Mouse (Mus musculus) MEL-GATA-1-ER (cell line): ENCODE results near the gene Icam5.

ENCODE experiments used
- DNase-seq: peaks from one replicate; pipeline ENCODE4 v3.0.0-alpha.2; 2012; ENCODE audit warnings: low read depth; ENCODE audit errors: extremely low read depth

The Icam5 gene

GRCm38 (mm10) chr9:21012368-21012767, 19.5 kb upstream of the Icam5 start:
- DNase-seq, result no peak

DNA sequence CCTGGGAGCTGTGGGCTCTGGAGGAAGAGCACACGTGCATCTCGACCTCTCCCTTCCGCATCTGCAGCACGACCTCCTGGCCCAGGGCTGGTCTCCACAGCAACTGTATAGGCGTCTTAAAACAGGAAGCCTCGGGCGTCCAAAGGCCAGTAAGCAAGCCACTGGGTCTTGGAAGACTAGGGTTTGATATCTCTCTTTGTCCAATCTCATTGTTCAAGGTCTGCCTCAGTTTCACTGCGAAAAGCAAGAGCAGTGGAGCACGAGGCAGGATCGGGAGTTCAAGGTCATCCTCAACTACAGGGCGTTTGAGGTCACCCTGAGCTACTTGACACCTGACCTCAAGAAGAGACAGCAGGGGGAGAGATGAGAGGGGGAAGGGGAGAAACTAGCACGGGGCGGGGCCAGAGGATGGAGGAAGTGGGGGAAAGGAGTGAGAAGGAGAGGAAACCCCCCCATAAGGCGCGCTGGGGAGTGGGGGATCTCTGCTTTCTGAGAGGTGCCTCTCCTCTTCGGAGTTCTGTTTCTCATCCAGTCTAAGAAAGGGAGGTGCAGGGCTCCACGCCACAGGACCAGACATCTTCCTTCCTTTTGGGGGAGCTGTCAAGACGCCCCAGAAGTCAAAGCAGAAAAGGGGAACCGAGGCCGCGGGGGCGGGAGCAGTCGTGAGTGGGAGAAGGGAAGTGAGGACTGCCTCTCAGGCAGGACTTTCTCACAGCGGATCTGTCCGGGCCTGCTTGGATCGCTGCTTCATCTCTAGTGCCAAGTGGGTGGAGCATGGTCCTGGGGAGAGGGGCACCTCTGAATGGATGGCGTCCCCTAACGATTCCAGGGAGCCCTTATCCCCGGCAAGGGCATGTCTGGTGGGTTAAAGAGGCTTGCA, 16.9 kb upstream of the Icam5 start:
- peak; percentile 90 for DNase-seq

- DNase-seq, result peak; percentile 62
Observed at GRCm38 (mm10) chr9:21015571-21016130, 16.2 kb upstream of the Icam5 start, which contains the start of gene Icam1. Icam1 (plus strand) TSS chr9:21015985.

GRCm38 (mm10) chr9:21016331-21017176, 15.3 kb upstream of the Icam5 start:
- DNase-seq, result no peak

GRCm38 (mm10) chr9:21017177-21017575, 14.7 kb upstream of the Icam5 start:
- DNase-seq, result no peak

DNA sequence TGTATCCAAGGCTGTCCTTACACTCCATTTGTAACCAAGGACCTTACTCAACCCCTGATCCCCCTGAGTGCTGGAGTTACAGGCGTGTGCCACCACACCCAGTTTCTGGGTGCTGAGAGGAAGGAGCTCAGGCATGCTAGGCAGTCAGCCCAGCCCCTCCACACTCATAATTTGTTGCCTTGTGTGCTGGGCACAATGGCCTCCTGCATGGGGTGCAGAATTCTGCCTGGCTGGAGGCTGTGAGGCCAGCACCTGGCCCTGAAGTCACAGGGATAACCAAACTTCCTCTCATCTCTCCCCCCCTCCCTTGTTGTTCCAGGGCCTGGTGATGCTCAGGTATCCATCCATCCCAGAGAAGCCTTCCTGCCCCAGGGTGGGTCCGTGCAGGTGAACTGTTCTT, 13.3 kb upstream of the Icam5 start:
- no peak for DNase-seq

GRCm38 (mm10) chr9:21021363-21021762, 10.5 kb upstream of the Icam5 start:
- no peak for DNase-seq

DNA sequence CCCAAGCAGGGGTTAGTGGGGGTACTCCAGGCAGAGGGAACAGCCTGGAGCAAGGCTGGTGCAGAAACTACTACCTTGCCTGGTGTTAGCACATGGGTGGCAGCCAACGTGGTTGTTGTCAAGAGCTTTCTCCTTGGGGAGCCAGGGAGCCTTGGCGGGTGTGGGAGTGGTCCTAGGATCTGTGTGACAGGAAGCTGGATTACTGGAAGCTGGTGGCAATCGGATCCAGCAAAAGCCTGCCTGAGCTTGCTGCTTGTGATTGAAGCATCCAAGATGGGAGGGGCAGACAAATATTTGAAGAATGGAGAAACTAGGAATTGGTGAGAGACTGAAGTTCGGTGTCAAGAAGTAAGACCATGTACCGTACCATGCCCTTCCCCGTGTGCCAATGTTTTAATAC, 9.6 kb upstream of the Icam5 start:
- DNase-seq, result no peak

- no peak for DNase-seq
Observed at GRCm38 (mm10) chr9:21022726-21023125, 9.1 kb upstream of the Icam5 start.

- DNase-seq, result no peak
Observed at GRCm38 (mm10) chr9:21025258-21025810, 6.5 kb upstream of the Icam5 start.

GRCm38 (mm10) chr9:21026849-21027248, 5.0 kb upstream of the Icam5 start:
- no peak for DNase-seq

DNA sequence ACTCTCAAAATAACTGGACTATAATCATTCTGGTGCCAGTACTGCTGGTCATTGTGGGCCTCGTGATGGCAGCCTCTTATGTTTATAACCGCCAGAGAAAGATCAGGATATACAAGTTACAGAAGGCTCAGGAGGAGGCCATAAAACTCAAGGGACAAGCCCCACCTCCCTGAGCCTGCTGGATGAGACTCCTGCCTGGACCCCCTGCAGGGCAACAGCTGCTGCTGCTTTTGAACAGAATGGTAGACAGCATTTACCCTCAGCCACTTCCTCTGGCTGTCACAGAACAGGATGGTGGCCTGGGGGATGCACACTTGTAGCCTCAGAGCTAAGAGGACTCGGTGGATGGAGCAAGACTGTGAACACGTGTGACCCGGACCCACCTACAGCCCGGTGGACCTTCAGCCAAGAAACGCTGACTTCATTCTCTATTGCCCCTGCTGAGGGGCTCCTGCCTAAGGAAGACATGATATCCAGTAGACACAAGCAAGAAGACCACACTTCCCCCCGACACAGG, 4.0 kb upstream of the Icam5 start:
- no peak for DNase-seq

- no peak for DNase-seq
Observed at GRCm38 (mm10) chr9:21028560-21029110, 3.2 kb upstream of the Icam5 start.

GRCm38 (mm10) chr9:21029291-21030054, 2.4 kb upstream of the Icam5 start, which contains the start of gene Icam4:
Icam4 (plus strand) TSS chr9:21029373.
- peak; percentile 94 for DNase-seq

DNA sequence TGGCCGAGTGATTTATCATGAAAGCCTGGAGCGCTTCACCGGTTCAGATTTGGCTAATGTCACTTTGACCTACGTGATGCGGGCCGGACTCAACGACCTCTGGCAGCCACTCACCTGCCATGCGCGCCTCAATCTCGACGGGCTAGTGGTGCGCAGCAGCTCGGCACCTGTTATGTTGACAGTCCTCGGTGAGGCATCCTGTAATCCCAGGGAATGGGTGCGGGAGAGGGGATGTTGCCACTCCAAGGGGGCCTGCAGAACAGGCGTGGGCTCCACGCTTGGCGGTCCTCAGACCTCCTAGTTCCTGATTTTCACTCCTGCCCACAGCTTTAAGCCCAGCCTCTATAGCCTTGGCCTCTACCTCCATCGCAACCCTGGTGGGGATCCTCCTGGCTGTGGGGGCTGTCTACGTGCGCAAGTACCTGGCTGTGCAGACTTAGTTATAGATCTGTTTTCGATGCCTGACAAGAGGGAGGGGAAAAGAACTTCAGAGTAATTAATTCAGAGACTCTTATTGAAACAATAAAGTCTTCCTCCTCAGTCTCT, 1.7 kb upstream of the Icam5 start:
- peak; percentile 77 for DNase-seq

DNA sequence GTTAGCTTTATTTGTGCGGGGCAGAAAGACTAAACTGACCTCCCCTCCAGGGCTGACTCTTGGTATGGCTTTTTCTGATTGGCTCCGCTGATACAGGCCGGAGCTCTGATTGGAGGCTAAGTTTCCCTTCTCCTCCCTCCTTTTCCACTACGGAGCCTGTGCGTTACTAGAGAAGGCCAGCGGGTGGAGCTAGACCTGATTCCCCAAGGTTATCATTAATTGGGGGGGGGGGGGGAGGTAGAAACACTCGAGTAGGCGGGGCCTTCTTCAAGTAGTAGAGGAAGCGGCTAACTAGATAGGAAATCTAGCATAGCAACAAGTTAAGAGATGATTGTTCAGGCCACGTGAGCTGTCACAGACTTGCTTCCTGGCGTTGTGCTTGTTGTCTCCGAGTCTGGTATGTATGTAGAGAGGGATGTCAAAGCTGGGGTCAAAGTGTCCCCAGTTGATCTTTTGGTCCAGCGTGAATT, 1.1 kb upstream of the Icam5 start:
- peak; percentile 100 for DNase-seq

DNA sequence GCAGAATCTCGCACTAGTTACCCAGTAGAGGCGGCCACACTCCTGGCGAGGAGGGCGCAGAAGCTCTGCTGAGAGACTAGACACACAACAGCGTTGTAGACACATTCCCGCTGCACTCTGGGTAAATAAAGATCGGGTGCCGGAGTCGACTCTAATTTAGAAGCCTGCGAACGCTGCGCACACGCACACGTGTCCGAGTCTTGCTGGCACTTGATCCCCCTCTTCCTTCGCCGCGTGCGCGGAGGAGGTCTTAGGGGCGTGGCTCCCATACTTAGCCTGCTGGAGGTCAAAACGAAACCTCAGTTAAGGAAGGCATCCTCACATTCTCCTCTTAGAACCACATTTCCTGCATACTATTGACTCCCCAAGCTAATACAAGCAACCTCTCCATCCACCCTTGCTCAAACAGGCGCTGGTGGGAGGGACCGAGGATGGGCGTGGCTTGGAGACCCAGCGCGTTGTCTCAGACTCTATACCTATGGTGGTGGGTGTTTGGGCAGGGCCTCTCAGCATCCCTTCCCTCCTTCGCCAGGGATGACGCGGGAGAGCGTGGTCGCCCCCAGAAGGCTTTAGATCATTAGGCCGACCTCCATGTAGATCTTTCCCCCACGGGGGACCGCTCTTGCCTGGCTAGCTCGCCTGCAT, 500 bp upstream of the Icam5 start:
- peak; percentile 85 for DNase-seq

DNA sequence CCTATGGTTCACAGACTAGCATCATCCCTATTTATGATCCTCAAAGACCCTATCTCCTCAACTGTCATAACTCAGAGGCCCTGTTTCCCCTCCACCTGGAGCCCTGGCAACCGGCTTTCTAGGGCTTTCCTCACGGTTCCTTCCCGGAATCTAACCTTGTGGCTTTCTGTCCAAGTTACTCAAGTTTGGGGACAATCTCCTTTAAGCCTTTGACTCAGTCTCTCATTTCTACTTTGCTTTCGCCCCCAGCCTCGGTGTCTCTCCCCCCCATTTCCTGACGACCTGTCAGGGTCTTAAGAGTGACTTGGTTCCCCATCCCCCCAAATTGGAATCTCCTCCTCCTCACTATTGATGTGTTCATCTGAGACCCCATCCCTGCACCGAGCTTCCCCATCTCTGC, 618 bp downstream of the Icam5 start:
- no peak for DNase-seq

GRCm38 (mm10) chr9:21033136-21033535, 1.3 kb downstream of the Icam5 start:
- DNase-seq, result peak; percentile 95
